Mouse (Mus musculus) forebrain, embryonic 14.5 days (tissue): ENCODE results near the gene Rap1gap2. TPM values are rescaled to one million over a fixed set of nuclear protein-coding genes. Genes with fewer than 3 reads are reported as not detected.

Experiments
- ATAC-seq: fragments of 200-750 bp; cut with Nextera tagmentation; 2 replicates; pipeline ENCODE4 v1.8.0; 2017; ENCODE audit warnings: mild to moderate bottlenecking, moderate library complexity
- DNase-seq: peaks from one replicate; pipeline ENCODE4 v3.0.0-alpha.2; 2015; ENCODE audit warnings: low spot score
- H3K27ac ChIP-seq: fragments of 300-500 bp; sonication (generic); 2 replicates; pipeline ENCODE4 v1.5.1; 2014; ENCODE audit warnings: low read depth, mild to moderate bottlenecking, control low read depth, low read length, moderate library complexity
- H3K27me3 ChIP-seq: fragments of 300-500 bp; sonication (generic); replicated peaks from 2 replicates; pipeline ENCODE4 v1.6.1; 2014; ENCODE audit warnings: low read length, control low read depth, mixed read lengths; ENCODE audit not compliant: control insufficient read depth, insufficient read depth
- H3K36me3 ChIP-seq: fragments of 300-500 bp; sonication (generic); 2 replicates; pipeline ENCODE4 v1.6.1; 2014; ENCODE audit warnings: low read length, control low read depth; ENCODE audit not compliant: control insufficient read depth, insufficient read depth
- H3K4me1 ChIP-seq: fragments of 300-500 bp; sonication (generic); 2 replicates; pipeline ENCODE4 v1.6.1; 2014; ENCODE audit warnings: antibody characterized with exemption, low read length, control low read depth; ENCODE audit not compliant: control insufficient read depth, insufficient read depth
- H3K4me2 ChIP-seq: fragments of 300-500 bp; sonication (generic); 2 replicates; pipeline ENCODE4 v1.6.1; 2014; ENCODE audit warnings: mild to moderate bottlenecking, control low read depth, low read length
- H3K4me3 ChIP-seq: fragments of 300-500 bp; sonication (generic); 2 replicates; pipeline ENCODE4 v1.5.1; 2014; ENCODE audit warnings: low read depth, low read length, control low read depth
- H3K9ac ChIP-seq: fragments of 300-500 bp; sonication (generic); 2 replicates; pipeline ENCODE4 v1.6.1; 2014; ENCODE audit warnings: mild to moderate bottlenecking, low read length, control low read depth, moderate library complexity
- H3K9me3 ChIP-seq: fragments of 300-500 bp; sonication (generic); replicated peaks from 2 replicates; pipeline ENCODE4 v1.6.1; 2016; ENCODE audit warnings: low read length, control low read depth, mixed read lengths; ENCODE audit not compliant: control insufficient read depth
- WGBS: fragments of 180-500 bp; shearing (Covaris S2); extraction: QIAGEN DNeasy Blood & Tissue Kit; methylation state at CpG from one replicate; pipeline ENCODE4 v1.1.7; 2014; 5-methylcytosine and 5-hydroxymethylcytosine counted together
- polyA plus RNA-seq: library from polyadenylated mRNA; unstranded; fragments of >200 nt; fragmentation: Nextera tagmentation; extraction: Ambion mirVana; gene quantifications from 2 replicates; pipeline ENCODE4 v1.2.1, GENCODE M21; 2014

The Rap1gap2 gene
- polyA plus RNA-seq, 1 experiment from 2014 or later: 5.1 TPM

- ATAC-seq: no peak
- 78% methylated on average over 6 of the region's 6 CpGs for WGBS
- no peak overlapping the region for H3K4me2 ChIP-seq
- no peaks in the 10 kb centered on the region for H3K36me3 ChIP-seq
- DNase-seq: no peak
- no peaks in the 10 kb centered on the region for H3K9me3 ChIP-seq
- H3K27ac ChIP-seq: no peak overlapping the region
- no peak overlapping the region for H3K4me3 ChIP-seq
- no peaks in the 10 kb centered on the region for H3K27me3 ChIP-seq
- no peak overlapping the region for H3K9ac ChIP-seq
- H3K4me1 ChIP-seq: no peaks in the 10 kb centered on the region
These were observed 41.0 kb downstream of the Rap1gap2 start for GRCm38 (mm10) chr11:74569735-74570134.

GRCm38 (mm10) chr11:74568463-74568862 is 42.3 kb downstream of the Rap1gap2 start:
- no peak overlapping the region for H3K27ac ChIP-seq
- no peaks in the 10 kb centered on the region for H3K36me3 ChIP-seq
- no peaks in the 10 kb centered on the region for H3K9me3 ChIP-seq
- no peaks in the 10 kb centered on the region for H3K27me3 ChIP-seq
- no peak overlapping the region for H3K9ac ChIP-seq
- H3K4me3 ChIP-seq: no peak overlapping the region
- 82% methylated on average over 5 of the region's 5 CpGs for WGBS
- no peak for ATAC-seq
- H3K4me2 ChIP-seq: no peak overlapping the region
- no peaks in the 10 kb centered on the region for H3K4me1 ChIP-seq
- DNase-seq: no peak

- no peak for DNase-seq
- H3K27me3 ChIP-seq: no peaks in the 10 kb centered on the region
- H3K9me3 ChIP-seq: no peaks in the 10 kb centered on the region
- no peaks in the 10 kb centered on the region for H3K4me1 ChIP-seq
- ATAC-seq: no peak
- no peak overlapping the region for H3K27ac ChIP-seq
- H3K36me3 ChIP-seq: no peaks in the 10 kb centered on the region
- H3K4me3 ChIP-seq: no peak overlapping the region
- 84% methylated on average over 3 of the region's 3 CpGs for WGBS
- H3K9ac ChIP-seq: no peak overlapping the region
- H3K4me2 ChIP-seq: no peak overlapping the region
These were observed 42.7 kb downstream of the Rap1gap2 start for GRCm38 (mm10) chr11:74568004-74568403.

GRCm38 (mm10) chr11:74566326-74566874 is 44.3 kb downstream of the Rap1gap2 start:
- 78% methylated on average over 4 of the region's 4 CpGs for WGBS
- DNase-seq: no peak
- ATAC-seq: no peak

GRCm38 (mm10) chr11:74561392-74561791 is 49.3 kb downstream of the Rap1gap2 start:
- Histone ChIP-seq H3K9me3 (no peaks in the 10 kb centered on the region), H3K4me2 (no peak overlapping the region), H3K27me3 (no peaks in the 10 kb centered on the region), H3K4me1 (no peaks in the 10 kb centered on the region), H3K9ac (no peak overlapping the region), H3K4me3 (no peak overlapping the region), H3K27ac (no peak overlapping the region), H3K36me3 (no peaks in the 10 kb centered on the region)
- WGBS: 85% methylated on average over 4 of the region's 4 CpGs
- no peak for DNase-seq
- ATAC-seq: no peak

More at GRCm38 (mm10) chr11:74566326-74566874, 44.3 kb downstream of the Rap1gap2 start:
- Histone ChIP-seq H3K9ac (no peak overlapping the region), H3K9me3 (no peaks in the 10 kb centered on the region), H3K4me2 (no peak overlapping the region), H3K36me3 (no peaks in the 10 kb centered on the region), H3K4me1 (no peaks in the 10 kb centered on the region), H3K4me3 (no peak overlapping the region), H3K27ac (no peak overlapping the region), H3K27me3 (no peaks in the 10 kb centered on the region)

GRCm38 (mm10) chr11:74560600-74561227 is 50.0 kb downstream of the Rap1gap2 start:
- no peak overlapping the region for H3K4me2 ChIP-seq
- no peak overlapping the region for H3K4me3 ChIP-seq
- no peak overlapping the region for H3K9ac ChIP-seq
- no peak for DNase-seq
- H3K4me1 ChIP-seq: no peaks in the 10 kb centered on the region
- WGBS: 90% methylated on average over 9 of the region's 9 CpGs
- H3K9me3 ChIP-seq: no peaks in the 10 kb centered on the region
- ATAC-seq: no peak
- H3K27me3 ChIP-seq: no peaks in the 10 kb centered on the region
- no peak overlapping the region for H3K27ac ChIP-seq
- no peaks in the 10 kb centered on the region for H3K36me3 ChIP-seq

GRCm38 (mm10) chr11:74559793-74560433 is 50.8 kb downstream of the Rap1gap2 start:
- WGBS: 69% methylated on average over 5 of the region's 5 CpGs
- H3K27me3 ChIP-seq: no peaks in the 10 kb centered on the region
- H3K36me3 ChIP-seq: no peaks in the 10 kb centered on the region
- H3K4me1 ChIP-seq: peaks cover 2% of the 10 kb centered on the region; the same call in 1 of the 2 replicates
- H3K4me2 ChIP-seq: no peak overlapping the region
- DNase-seq (no peak), ATAC-seq (no peak)
- no peak overlapping the region for H3K4me3 ChIP-seq
- H3K9me3 ChIP-seq: no peaks in the 10 kb centered on the region
- H3K9ac ChIP-seq: no peak overlapping the region
- no peak overlapping the region for H3K27ac ChIP-seq

- 91% methylated on average over 5 of the region's 5 CpGs for WGBS
- DNase-seq: no peak
- no peaks in the 10 kb centered on the region for H3K36me3 ChIP-seq
- H3K4me3 ChIP-seq: no peak overlapping the region
- H3K27ac ChIP-seq: no peak overlapping the region
- H3K4me1 ChIP-seq: peaks cover 7% of the 10 kb centered on the region
- no peak overlapping the region for H3K4me2 ChIP-seq
- no peaks in the 10 kb centered on the region for H3K9me3 ChIP-seq
- no peak for ATAC-seq
- H3K27me3 ChIP-seq: no peaks in the 10 kb centered on the region
- no peak overlapping the region for H3K9ac ChIP-seq
These were observed 51.8 kb downstream of the Rap1gap2 start for GRCm38 (mm10) chr11:74558933-74559332.
